Mouse (Mus musculus) skeletal muscle tissue, adult 2 months (tissue): ENCODE measurements at regions not wholly inside any gene's neighbourhood (a gene's known extent, or its start where the extent isn't known, plus 50 kb on each side); places are given as distances from the start of the nearest gene placed in this dataset.

Experiments
- DNase-seq: peaks from one replicate; pipeline ENCODE4 v3.0.0-alpha.2; 2012; ENCODE audit warnings: low read depth, low spot score

DNA sequence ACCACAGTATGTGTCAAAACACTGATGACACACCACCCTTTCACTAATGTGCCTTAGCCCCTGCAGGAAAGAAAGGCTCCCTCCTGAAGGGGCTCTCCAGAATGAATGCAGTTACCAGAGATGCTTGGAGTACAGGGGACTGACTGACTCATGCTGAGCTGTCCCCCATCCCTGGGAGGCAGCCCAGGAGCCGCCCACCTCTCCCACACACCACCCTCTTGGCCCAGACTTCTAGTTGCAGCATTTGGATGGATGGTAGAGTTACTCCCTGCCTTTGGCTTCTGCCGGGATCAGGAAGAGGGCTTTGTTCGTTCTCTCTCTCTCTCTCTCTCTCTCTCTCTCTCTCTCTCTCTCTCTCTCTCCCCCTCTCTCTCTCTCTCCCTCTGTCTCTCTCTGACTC lies 53.4 kb upstream of the Jun start:
- DNase-seq: peak; percentile 50

GRCm38 (mm10) chr4:95105926-95106622 lies 54.1 kb upstream of the Jun start:
- peak; percentile 50 for DNase-seq

- DNase-seq: no peak
Measured at GRCm38 (mm10) chr4:95106881-95107665, 55.1 kb upstream of the Jun start.

DNA sequence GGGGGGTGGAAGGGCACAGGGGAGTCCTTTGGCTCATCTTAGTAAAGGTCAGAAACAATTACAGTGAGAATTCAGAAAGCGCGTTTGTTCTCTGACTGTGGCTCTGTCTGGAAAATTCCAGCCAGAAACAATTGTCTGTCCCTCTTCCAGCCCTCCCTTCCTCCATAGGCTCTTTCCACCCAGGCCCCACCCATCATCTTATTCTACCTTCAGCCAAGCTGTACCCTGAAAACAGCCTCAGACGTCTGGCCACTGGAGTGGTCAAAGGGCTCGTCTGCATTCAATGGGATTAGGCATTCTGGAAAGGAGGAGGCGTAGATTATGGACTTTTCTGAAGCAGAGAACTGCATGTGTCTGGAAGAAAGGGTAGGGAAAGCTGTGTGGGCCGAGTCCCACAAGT lies 56.8 kb upstream of the Jun start:
- DNase-seq: no peak

DNA sequence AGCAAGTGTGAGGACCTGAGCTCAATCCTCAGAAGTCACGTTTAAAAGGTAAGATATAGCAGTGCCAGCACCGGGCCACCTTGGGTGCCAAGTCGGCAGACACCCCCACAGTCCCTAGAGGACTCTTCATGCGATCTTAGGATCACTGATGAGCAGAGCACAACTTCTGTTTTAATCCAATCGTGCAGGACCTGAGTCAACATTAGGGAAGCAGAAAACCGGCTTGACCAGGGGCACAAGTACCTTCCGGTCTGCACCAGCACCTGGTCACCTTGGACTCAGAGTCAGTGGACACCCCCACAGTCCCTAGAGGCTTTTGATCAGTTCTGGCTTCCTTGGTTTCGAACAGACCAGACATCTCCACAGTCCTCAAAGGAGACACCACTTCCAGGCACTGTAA lies 58.8 kb upstream of the Jun start:
- no peak for DNase-seq

DNA sequence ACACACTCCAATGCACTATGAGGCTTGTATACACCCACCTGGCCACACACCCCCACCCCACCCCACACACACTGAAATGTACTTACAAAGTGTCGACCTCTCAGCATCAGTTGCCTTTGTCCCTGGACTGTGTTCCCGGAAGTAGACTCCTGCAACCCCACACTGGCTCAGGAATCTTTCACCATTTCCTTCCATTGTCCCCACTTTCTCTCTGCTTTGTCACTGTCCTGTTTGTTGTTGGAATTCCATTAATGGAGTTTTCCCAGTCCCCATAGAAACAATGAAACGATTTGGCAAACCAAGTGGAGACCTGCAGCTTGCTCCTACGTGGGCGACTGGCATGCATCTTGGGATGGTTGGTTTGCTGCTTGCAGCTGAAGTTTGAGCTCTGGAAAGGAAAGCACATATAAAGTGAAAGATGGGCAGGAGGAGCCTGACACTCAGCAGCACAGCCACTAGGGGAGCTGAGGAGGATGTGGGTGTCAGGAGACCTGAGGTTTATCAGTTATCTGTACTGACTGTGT lies 65.2 kb upstream of the Jun start:
- no peak for DNase-seq

DNA sequence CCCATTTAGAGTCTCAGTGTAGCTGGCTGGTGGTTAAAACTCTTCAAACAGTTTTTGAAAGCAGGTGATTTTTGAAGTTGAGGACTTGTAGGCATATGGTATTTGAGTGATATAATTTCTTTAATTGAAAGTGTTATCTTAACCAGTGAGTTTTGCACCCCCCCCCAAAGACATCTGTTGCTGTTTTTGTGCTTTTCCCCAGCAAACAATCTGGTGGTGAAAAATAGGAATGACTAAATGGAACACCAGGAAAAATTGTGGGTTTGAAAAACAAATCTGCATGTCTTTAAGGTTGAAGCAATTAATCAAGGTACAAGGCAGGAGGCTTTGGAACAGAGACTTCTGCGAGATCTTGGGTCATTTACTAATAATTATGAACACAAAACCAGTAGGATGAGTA lies 68.9 kb upstream of the Jun start:
- no peak for DNase-seq

DNA sequence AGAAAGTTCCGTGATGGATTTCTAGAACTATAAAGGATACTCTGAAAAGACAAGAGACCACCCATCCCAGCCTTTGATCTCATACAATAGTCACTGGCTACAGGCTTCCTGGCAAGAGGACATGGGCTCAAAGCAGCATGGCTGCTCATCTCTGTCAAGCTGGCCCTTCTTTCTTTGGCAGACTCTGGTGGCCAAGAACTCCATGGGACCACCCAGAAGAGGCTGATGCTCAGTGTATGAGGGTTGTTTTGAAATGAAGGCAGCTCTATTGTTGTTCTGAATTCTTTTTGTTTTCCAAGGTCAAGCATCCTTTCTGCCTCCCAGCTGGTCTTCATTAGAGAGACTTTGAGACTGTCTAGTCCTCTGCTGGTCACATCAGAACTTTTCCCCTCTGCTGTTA lies 73.3 kb upstream of the Jun start:
- no peak for DNase-seq

- no peak for DNase-seq
Measured at GRCm38 (mm10) chr4:95127970-95128369, 75.9 kb upstream of the Jun start.

- no peak for DNase-seq
Measured at GRCm38 (mm10) chr4:95133815-95134214, 81.8 kb upstream of the Jun start.

DNA sequence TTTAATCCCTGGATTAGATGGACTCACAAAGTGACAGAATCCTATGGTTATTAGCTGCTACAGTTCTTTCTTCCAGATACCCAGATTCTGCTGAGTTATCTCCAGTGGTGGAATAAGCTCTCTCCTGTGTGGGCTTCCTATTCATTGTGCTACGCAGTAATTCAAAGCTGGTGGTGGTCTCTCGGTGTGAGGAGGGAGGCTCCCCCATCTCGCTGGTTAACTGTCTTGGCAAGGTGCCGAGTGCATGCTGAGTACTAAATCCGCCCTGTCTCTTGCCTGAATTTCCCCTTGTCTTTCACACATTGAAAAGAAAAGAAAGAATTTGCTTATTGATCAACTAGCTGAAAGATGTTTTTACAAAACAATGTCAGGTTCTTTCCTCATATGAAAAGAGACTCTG lies 82.6 kb upstream of the Jun start:
- no peak for DNase-seq

DNA sequence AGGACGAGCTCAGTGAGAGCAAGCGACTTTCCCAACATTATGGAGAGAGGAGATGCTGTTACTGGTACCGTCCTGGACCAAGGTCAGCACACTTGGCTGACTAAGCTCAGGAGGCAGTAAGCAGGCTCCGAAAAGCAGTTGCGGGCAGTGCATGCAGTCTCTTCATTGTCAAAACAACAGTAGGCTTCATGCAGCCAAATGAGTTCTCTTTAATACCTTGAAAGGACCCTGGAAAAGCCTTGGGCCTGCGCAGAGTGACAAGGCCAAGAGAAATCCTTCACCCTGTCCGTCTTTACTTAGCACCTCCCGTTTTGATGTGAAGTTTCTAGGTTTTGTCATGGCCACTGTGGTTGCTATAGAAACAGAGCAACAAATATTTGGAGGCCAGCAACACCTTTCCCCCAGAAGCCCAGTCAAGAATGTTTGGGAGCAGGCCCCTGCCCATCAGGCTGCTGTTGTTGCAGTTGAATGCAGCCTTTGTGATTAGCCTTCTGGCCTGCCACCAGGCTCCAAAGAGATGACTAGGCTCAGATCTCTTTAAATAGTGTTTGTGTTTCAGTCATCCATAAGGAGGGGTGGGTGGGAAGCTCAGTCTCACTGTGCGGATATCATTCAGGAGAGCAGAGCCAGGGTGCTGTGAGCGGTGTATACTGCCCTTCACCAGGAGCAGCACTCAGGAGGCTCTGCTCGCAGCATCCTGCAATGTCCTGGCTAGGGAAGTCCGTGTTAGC lies 85.6 kb upstream of the Jun start:
- no peak for DNase-seq

GRCm38 (mm10) chr4:95138676-95139075 lies 86.7 kb upstream of the Jun start:
- no peak for DNase-seq

GRCm38 (mm10) chr4:95141253-95141652 lies 89.2 kb upstream of the Jun start:
- DNase-seq: no peak

- DNase-seq: no peak
Measured at GRCm38 (mm10) chr4:95143130-95143529, 91.1 kb upstream of the Jun start.

DNA sequence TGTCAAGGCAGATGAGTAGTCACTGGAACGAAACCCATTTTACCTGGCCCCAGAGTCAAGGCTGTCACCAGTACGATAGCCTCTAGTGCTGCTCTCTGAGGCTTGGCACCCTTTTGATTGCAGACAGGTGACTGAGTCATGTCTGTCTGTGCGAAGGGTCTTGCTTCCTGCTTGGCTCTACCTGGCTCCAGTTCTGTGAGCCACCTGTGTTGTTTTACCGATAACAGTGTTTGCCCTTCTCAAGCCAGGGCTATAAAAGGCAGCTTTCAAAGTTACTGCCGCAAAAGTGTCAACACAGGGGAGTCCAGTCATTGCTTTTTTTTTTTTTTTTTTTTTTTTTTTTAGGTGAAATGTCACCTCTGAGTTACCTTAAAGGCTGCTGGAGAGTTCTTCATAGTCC lies 91.6 kb upstream of the Jun start:
- no peak for DNase-seq

DNA sequence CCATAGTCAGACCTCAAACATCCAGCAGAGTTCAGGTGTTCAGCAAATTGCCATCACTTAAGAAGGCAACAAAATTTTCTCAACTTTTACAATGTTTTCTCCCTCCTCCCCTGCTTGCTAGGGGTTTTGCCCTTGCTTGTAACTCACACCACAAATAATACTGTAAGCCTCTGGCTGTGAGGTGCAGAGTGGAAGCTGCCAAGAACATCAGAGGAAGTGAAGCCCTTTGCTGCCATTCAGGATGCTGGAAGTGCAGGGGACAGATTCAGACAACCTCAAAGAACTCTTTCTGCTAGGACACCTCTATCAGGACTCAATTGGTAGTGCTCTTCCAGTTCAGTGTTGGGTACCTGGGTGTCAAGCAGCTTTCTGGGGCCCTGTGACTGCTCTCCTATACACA lies 92.4 kb upstream of the Jun start:
- DNase-seq: no peak

- no peak for DNase-seq
Measured at GRCm38 (mm10) chr4:95146268-95146667, 94.2 kb upstream of the Jun start.

- DNase-seq: no peak
Measured at GRCm38 (mm10) chr4:95148665-95149064, 96.6 kb upstream of the Jun start.

DNA sequence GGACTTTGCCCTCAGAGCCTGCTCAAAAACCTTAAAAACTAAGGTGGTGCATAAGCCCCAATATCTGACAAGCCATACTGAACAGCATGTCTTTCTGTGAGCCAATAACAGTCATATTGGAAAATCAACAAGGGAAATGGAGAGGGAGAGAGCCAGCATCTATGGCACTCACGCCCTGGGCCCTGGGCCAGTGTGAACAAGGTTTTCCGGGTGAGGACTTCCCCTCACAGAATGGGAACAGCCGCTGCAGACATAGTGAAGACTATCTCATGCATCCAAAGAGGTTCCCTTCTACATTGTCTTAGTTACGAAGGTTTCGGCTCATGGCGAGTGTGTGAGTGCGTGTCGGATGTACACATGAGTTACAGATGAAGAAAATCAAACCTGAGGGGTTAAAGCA lies 99.7 kb upstream of the Jun start:
- no peak for DNase-seq

DNA sequence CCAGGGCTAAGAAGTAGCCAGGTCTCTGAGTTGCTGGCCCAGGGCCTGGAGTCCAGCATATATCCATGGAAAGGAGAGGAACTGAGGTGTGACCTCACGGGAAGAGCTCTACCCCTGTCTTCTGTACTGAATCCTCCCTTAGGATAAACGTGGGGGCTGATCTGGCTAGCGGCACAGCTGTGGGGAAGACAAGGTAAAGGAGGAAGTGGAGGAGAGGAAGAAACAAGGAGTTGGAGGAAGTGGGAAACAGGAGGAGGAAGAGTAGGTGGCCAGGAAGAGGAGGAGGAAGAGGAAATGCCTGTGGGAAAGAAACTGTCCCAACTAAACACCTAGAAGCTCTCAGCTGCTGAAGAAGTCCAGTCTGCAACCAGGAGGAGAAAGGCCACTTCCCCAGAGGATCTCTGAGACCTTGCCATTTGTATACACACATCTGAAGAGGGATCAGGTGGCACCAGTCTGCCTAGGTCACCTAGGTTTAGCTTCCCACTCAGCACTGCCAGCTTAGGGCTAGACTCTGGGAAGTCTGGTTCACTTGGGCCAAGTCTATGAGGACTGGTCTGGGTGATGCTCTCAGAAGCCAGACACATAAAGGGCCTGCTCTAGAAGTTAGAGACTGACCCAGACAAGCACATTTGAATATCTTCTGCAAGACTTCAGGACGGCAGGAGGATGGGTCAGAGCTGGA lies 100.6 kb upstream of the Jun start:
- peak; percentile 78 for DNase-seq

DNA sequence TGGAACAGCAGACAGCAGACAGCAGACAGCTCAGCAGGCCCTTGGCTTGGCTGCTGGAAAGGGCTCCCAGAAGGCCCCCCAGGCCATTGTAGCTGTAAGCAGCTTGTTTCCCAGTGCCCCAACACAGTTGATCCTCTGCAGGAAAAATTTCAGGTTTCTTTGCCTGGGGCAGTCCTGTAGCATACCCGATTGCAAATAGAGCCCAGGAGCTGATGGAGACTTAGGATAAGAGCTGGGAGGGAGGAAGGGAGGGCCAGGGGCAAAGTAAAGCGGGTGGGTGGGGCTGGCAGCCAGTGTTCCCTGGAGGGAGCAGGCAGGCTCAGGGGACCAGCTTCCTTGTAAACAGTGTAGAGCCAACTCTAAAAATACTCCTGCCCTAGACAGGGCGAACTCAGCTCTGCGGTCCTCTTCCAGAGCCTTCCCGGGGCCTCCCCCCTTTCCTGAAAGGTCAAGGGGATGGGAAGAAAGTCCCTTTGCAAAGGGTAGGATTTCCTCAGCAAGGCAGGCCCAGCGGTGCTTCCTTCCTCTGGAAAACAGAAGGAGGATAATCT lies 101.8 kb upstream of the Jun start:
- DNase-seq: peak; percentile 90
